Mouse (Mus musculus): ENCODE data around the gene Zfp729a. TPM values are rescaled to one million over a fixed set of nuclear protein-coding genes. Genes with fewer than 3 reads are reported as not detected.
"Not testable (repeated sequence)": the region's sequence is repeated elsewhere in the genome, so short reads cannot be mapped to it uniquely, and the experiment has no call there.

Zfp729a gene
- polyA plus RNA-seq (2012; rRNA removed): 0.38 and 0.47 TPM in 2 replicates

DNA sequence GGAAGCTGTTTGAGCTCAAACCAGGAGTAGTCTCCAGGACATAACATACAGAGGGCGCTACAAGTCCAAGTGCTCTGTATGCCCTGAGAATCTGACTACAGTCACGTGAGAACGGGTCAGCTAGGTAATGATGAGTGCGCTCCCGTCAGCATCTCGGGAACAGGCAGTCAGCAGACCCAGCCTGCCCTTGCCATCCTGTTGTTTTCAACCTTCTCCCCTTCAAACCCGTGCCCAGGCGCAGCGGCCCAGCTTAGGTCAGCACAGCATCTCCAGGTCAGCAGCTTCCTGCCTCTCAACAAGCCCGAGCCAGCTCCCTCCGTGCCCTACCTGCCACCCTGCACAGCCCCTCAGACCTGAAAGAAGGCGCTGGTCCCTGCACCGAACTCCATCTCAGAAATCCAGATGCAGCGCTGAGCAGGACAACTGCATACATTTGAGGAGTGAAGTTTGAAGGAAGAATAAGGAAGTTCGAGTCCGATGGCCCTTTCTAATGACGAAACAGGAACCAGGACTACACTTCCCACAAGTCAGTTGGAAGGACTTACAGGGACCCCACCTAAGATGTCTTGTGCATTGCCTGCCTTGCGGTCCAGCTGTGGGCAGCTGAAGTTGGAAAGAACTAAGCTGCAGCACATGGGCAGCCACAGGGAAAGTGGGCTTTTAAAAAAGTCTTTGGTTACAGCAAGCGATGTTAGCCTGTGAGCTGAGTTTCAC lies at the start of gene Zfp729a, which contains the start of gene Gm49345:
Gene Zfp729a, minus strand, starts transcription at position 498 of the 714 bp plus-strand sequence.
Gene Gm49345, minus strand, starts transcription at position 476 of the 714 bp plus-strand sequence.
- TF ChIP-seq POLR2A (IDR thresholded peaks at IDR 0.05; ENCODE audit: control insufficient read depth, low read depth, low read length) (no peak), CTCF (IDR thresholded peaks at IDR 0.05; ENCODE audit: control insufficient read depth, insufficient read depth, insufficient replicate concordance, low read depth, low read length) (no peak)
- peak within 1 kb of the TSS; percentile 92 for H3K4me3 ChIP-seq (ENCODE audit: control insufficient read depth, low read depth, low read length)
- H3K4me1 ChIP-seq (ENCODE audit: control insufficient read depth, insufficient read depth, low read length): peaks cover 3% of the 10 kb centered on the region
- H3K36me3 ChIP-seq (ENCODE audit: control insufficient read depth, insufficient read depth, low read length): no peaks in the 10 kb centered on the region
- peak within 1 kb of the TSS; percentile 15; the same call in 1 of the 2 replicates for H3K27ac ChIP-seq (ENCODE audit: control insufficient read depth, insufficient read depth, low read depth, low read length)
- H3K27me3 ChIP-seq (ENCODE audit: control insufficient read depth, insufficient read depth, low read length): no peaks in the 10 kb centered on the region

DNA sequence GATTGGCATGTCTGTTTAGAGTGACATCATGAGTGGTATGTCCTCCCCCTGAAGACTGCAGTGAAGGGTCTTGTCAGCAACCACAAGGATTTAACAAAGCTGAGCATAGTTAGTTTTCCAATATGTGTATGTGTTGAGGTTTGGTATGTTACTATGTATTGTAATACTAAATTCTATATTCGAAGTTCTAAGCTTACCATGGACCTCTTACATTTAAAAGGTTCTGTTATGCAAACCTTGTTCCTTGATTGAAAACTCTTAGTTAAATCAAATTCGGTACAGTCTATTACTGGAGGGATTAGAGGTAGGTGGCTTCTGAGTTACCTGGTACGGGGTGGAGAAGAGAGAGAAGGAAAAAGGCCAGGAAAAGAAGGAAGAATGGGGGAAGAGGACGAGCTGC lies 49.4 kb upstream of the Zfp729a start, which contains the start of gene Zfp738:
Gene Zfp738, minus strand, starts transcription at position 101 of the 400 bp plus-strand sequence.
- H3K27ac ChIP-seq (ENCODE audit: control insufficient read depth, insufficient read depth, low read depth, low read length): no peak within 1 kb of the TSS
- TF ChIP-seq POLR2A (IDR thresholded peaks at IDR 0.05; ENCODE audit: control insufficient read depth, low read depth, low read length) (no peak), CTCF (IDR thresholded peaks at IDR 0.05; ENCODE audit: control insufficient read depth, insufficient read depth, insufficient replicate concordance, low read depth, low read length) (no peak)
- H3K4me3 ChIP-seq (ENCODE audit: control insufficient read depth, low read depth, low read length): no peak within 1 kb of the TSS

DNA sequence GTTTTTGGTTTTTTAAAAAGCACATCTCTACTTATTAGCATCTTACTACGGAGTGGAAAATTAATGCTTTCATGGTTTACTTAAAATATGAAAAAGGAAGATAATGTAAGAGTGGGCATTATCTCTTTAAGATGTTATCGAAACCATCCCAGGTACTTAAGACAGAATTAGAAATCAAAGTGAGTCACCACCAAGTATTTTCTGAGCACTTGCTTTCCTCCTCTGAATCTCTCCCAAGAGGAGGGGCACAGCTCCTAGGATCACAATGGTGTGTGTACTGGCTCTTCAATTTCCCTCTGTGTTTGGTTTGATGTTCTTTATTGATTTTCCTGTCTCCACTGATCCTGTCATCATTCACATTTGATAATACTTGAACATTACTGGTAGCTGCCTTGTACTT lies 46.2 kb upstream of the Zfp729a start:
- not testable (repeated sequence) for H3K36me3 ChIP-seq (ENCODE audit: control insufficient read depth, insufficient read depth, low read length); H3K4me3 ChIP-seq (ENCODE audit: control insufficient read depth, low read depth, low read length); H3K27me3 ChIP-seq (ENCODE audit: control insufficient read depth, insufficient read depth, low read length); H3K4me1 ChIP-seq (ENCODE audit: control insufficient read depth, insufficient read depth, low read length); H3K27ac ChIP-seq (ENCODE audit: control insufficient read depth, insufficient read depth, low read depth, low read length)

More for the DNA sequence above, 49.4 kb upstream of the Zfp729a start, which contains the start of gene Zfp738:
- Histone ChIP-seq H3K27me3 (ENCODE audit: control insufficient read depth, insufficient read depth, low read length) (no peaks in the 10 kb centered on the region), H3K4me1 (ENCODE audit: control insufficient read depth, insufficient read depth, low read length) (peaks cover 2% of the 10 kb centered on the region; the same call in 1 of the 2 replicates), H3K36me3 (ENCODE audit: control insufficient read depth, insufficient read depth, low read length) (no peaks in the 10 kb centered on the region)

DNA sequence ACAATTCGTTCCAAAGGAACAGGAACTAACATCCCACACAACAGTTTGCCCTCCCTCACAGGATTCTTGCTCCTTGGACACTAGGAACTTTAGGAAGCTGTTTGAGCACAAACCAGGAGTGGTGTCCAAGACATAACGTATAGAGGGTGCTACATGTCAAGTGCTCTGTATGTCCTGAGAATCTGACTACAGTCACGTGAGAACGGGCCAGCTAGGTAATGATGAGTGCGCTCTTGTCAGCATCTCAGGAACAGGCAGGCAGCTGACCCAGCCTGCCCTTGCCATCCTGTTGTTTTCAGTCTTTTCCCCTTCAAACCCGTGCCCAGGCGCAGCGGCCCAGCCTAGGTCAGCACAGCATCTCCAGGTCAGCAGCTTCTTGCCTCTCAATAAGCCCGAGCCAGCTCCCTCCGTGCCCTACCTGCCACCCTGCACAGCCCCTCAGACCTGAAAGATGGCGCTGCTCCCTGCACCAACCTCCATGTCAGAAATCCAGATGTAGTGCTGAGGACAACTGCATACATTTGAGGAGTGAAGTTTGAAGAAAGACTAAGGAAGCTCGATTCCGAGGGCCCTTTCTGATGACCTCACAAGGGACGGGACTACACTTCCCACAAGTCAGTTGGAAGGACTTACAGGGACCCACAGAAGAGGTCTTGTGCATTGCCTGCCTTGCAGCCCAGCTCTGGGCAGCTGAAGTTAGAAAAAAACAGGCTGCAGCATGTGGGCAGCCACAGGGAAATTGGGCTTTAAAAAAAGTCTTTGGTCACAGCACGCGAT lies 45.6 kb upstream of the Zfp729a start:
- Histone ChIP-seq H3K4me3 (ENCODE audit: control insufficient read depth, low read depth, low read length) (peak overlapping the region; percentile 92), H3K27ac (ENCODE audit: control insufficient read depth, insufficient read depth, low read depth, low read length) (peak overlapping the region; percentile 20; the same call in 1 of the 2 replicates)
- H3K27me3 ChIP-seq (ENCODE audit: control insufficient read depth, insufficient read depth, low read length); H3K4me1 ChIP-seq (ENCODE audit: control insufficient read depth, insufficient read depth, low read length); H3K36me3 ChIP-seq (ENCODE audit: control insufficient read depth, insufficient read depth, low read length): not testable (repeated sequence)

DNA sequence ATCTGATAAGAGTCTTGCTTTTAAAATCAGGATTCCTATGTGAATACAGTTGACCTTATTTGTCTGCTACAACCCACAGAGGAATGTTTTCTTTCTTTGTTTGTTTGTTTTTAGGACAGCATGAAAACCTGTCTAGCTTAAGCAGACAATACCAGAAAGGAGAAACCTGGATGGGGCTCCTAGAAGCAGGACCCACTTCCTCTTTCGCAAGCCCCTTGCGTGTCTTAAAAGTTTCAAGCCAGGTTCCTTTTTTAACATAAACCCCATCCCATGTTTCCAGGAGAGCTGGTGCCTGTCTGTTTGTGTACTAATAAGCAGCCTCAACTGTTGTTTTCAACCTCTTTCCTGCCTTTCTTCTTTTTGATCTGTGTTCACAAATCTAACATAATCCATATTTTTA lies 37.3 kb upstream of the Zfp729a start:
- H3K27ac ChIP-seq (ENCODE audit: control insufficient read depth, insufficient read depth, low read depth, low read length): no peak overlapping the region
- no peaks in the 10 kb centered on the region for H3K4me1 ChIP-seq (ENCODE audit: control insufficient read depth, insufficient read depth, low read length)
- no peaks in the 10 kb centered on the region for H3K27me3 ChIP-seq (ENCODE audit: control insufficient read depth, insufficient read depth, low read length)
- TF ChIP-seq POLR2A (IDR thresholded peaks at IDR 0.05; ENCODE audit: control insufficient read depth, low read depth, low read length) (no peak), CTCF (IDR thresholded peaks at IDR 0.05; ENCODE audit: control insufficient read depth, insufficient read depth, insufficient replicate concordance, low read depth, low read length) (no peak)
- H3K36me3 ChIP-seq (ENCODE audit: control insufficient read depth, insufficient read depth, low read length): no peaks in the 10 kb centered on the region
- H3K4me3 ChIP-seq (ENCODE audit: control insufficient read depth, low read depth, low read length): no peak overlapping the region

DNA sequence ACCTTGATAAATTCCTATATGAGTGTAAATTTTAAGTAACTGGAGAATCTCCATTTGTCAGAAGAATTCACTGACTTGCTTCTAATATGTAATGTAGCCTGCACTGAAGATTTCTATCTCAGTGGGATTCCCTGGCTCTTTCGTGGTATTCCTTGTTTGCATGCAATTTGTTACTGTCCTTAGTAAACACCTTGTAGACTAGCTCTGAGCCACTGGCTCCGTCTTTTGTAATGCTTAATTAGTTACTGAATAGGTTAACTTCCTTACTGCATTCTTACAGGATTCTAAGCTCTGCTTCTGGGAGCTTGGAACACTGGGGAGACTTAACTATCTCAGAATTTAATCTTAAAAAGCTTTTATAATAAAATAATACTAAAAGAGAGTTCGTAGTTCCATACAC lies 14.9 kb upstream of the Zfp729a start:
- H3K4me3 ChIP-seq (ENCODE audit: control insufficient read depth, low read depth, low read length): no peak overlapping the region
- no peak overlapping the region for H3K27ac ChIP-seq (ENCODE audit: control insufficient read depth, insufficient read depth, low read depth, low read length)
- H3K27me3 ChIP-seq (ENCODE audit: control insufficient read depth, insufficient read depth, low read length): no peaks in the 10 kb centered on the region
- TF ChIP-seq CTCF (IDR thresholded peaks at IDR 0.05; ENCODE audit: control insufficient read depth, insufficient read depth, insufficient replicate concordance, low read depth, low read length) (no peak), POLR2A (IDR thresholded peaks at IDR 0.05; ENCODE audit: control insufficient read depth, low read depth, low read length) (no peak)
- H3K36me3 ChIP-seq (ENCODE audit: control insufficient read depth, insufficient read depth, low read length): no peaks in the 10 kb centered on the region
- no peaks in the 10 kb centered on the region for H3K4me1 ChIP-seq (ENCODE audit: control insufficient read depth, insufficient read depth, low read length)

DNA sequence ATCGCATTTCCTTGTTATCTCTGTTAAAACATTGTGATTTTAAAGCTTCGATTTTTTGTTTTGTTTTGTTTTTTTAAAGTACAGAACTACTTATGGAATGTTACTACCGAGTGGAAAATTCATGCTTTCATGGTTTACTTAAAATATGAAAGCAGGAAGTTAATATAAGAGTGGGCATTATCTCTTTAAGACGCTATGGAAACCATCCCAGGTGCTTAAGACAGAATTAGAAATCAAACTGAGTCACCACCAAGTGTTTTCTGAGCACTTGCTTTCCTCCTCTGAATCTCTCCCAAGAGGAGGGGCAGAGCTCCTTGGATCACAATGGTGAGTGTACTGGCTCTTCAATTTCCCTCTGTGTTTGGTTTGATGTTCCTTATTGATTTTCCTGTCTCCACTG lies 27.5 kb downstream of the Zfp729a start:
- Histone ChIP-seq H3K4me1 (ENCODE audit: control insufficient read depth, insufficient read depth, low read length) (peaks cover 2% of the 10 kb centered on the region; the same call in 1 of the 2 replicates), H3K27me3 (ENCODE audit: control insufficient read depth, insufficient read depth, low read length) (no peaks in the 10 kb centered on the region), H3K27ac (ENCODE audit: control insufficient read depth, insufficient read depth, low read depth, low read length) (no peak overlapping the region), H3K36me3 (ENCODE audit: control insufficient read depth, insufficient read depth, low read length) (no peaks in the 10 kb centered on the region), H3K4me3 (ENCODE audit: control insufficient read depth, low read depth, low read length) (no peak overlapping the region)
- TF ChIP-seq CTCF (IDR thresholded peaks at IDR 0.05; ENCODE audit: control insufficient read depth, insufficient read depth, insufficient replicate concordance, low read depth, low read length) (no peak), POLR2A (IDR thresholded peaks at IDR 0.05; ENCODE audit: control insufficient read depth, low read depth, low read length) (no peak)
